Mouse (Mus musculus) gonadal fat pad, adult 2 months (tissue): ENCODE data around the gene Gpr83. TPM values are rescaled to one million over a fixed set of nuclear protein-coding genes. Genes with fewer than 3 reads are reported as not detected.
"Not testable (repeated sequence)": the region's sequence is repeated elsewhere in the genome, so short reads cannot be mapped to it uniquely, and the experiment has no call there.

ENCODE experiments used
- DNase-seq: peaks from one replicate; pipeline ENCODE4 v3.0.0-alpha.2; 2012; ENCODE audit warnings: low read depth
- polyA plus RNA-seq: library from polyadenylated mRNA; depleted of rRNA; stranded (reverse); fragments of >200 nt; gene quantifications from 2 replicates; pipeline ENCODE4 v1.2.3, GENCODE M21; 2012

The Gpr83 gene
- polyA plus RNA-seq, 1 experiment = not detected

GRCm38 (mm10) chr9:14868326-14868725, 8.3 kb downstream of the Gpr83 start:
- DNase-seq = no peak

- no peak for DNase-seq
Observed at GRCm38 (mm10) chr9:14870377-14870776, 10.4 kb downstream of the Gpr83 start.

DNA sequence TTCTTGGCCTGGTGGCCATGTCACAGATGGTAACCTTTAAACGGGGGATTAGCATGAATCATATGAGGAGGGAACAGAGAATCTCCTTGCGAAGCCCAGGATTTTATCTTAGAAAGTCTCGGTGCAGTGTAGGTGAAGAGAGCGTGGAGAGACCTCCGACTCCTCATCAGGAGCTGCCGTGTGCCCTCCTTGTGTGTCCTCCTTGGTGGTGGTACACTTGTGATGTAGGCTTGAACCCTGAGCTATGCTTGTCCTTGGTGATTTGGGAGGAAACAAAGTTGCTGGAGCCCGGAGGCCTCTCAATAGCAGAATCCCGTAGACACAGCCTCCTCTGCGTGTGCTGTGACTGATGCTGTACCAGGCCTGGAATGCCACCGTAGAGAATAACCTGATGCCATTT, 10.8 kb downstream of the Gpr83 start:
- no peak for DNase-seq

GRCm38 (mm10) chr9:14871536-14871935, 11.5 kb downstream of the Gpr83 start:
- no peak for DNase-seq

DNA sequence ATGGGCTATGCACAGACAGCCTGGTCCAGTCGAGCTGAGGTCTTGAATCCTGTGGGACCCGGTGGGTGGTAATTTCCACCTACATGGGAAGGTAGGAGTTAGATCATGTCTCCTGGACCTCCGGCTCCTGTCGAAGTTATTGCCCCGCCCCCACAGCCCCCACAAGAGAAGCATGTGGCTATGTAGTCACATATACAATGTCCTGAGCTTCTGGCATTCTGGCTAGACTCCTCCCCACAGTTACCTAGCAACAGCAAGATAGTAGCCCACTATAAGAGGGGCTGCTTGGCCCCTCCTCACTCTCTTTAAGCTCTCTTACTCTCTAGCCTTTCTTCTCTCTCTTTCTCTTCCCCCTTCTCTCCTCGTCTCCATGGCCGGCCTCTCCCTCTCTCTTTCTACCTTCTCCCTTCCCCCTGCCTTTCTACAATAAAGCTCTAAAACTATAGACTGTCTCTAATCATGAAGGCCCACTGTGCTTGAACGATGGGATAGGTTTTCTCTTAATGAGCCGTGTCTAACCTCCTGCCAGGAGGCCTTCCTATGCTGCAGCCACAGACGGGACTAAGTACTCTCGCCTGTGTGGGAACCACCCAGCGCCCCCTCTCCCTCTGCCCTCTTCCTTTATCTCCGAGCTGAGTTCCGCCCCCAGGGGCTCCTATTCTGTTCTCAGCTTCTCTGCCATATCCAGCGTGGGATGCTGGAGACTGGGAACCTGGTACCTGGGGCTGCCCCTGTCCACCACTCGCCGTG, 12.3 kb downstream of the Gpr83 start:
- DNase-seq = no peak

DNA sequence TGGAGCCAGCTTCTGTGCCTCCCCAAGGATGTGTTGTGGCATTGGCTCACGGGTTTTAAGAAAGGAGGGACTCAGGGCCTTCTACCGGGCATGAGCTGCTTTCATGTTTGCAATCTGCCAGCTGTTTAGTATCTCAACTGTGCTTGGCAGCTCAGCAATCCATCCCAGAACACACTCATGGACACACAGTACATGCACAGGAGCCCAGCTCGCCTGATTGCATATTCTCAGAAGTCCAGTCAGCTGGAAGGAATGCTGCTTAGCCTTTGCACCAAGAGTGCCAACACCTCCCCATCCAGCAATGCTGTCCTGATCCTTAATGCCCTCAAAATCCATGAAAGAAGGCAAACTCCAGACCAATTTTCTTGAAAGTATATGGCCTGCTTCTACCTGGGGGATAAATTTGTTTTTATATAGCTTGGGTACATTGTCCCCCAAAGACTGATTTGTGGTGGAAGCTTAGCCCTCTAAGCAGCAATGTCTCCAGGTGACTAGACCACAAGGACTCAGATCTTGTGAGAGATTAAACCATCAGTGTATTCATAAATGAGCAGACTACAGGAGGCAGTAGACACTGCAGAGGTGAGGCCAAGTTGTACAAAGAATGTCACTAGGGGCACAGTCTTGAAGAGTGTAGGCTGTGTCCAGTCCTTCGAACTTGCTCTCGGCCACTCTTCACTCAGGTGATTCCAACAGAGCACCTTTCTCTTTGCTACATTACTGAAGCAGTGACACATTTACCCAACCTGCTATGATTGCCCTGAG, 15.9 kb downstream of the Gpr83 start:
- no peak for DNase-seq

GRCm38 (mm10) chr9:14876566-14876965, 16.6 kb downstream of the Gpr83 start:
- DNase-seq = not testable (repeated sequence)

DNA sequence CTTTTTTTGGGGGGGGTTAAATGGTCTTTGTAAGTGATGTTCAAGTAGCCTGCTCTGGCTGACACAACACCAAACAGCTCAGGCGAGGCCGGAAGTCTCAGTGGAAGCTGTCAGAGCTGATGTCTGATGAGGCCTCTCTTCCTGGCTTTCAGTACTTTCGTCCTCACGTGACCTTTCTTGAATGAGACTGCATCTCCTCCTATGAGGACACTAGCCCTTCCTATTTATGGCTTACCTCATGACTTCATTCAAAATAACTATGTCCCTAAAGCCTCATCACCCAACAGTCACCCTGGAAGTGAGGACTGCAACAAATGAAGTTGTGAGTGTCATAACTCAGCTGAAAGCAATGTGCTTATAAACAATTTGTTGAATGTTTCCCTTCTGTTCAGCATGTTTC, 24.6 kb downstream of the Gpr83 start:
- no peak for DNase-seq

GRCm38 (mm10) chr9:14885151-14885550, 25.1 kb downstream of the Gpr83 start:
- no peak for DNase-seq

GRCm38 (mm10) chr9:14885954-14886353, 25.9 kb downstream of the Gpr83 start:
- DNase-seq = no peak

DNA sequence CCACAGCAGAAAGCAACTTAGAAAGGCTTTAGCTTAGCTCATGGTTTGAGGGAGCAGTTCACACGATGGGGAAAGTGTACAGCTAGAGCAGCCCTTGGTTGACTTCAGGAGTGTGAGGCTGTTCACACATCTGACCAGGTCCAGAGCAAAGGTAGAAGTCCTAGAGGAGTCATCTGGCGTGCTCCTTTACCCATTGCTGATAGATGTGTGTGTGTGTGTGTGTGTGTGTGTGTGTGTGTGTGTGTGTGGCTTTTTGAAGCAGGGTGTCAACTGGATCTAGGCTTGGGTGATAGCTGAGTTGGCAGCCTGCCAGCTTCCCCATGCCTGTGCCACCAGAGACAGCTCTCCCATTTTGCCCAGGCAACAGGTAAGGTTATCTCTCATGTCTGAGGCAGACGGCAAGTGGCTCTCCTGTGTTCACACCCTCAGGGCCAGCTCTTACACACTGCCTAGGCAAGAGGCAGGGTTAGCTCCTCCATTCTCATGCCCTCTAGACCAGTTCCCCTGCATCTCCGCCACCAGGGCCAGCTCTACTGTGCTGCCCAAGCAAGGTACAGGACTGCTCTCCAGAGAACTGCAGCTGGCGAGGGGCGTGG, 27.9 kb downstream of the Gpr83 start:
- DNase-seq = no peak

- DNase-seq = no peak
Observed at GRCm38 (mm10) chr9:14888671-14889070, 28.7 kb downstream of the Gpr83 start.

GRCm38 (mm10) chr9:14890699-14891098, 30.7 kb downstream of the Gpr83 start:
- DNase-seq = no peak

- DNase-seq = no peak
Observed at GRCm38 (mm10) chr9:14891891-14892290, 31.9 kb downstream of the Gpr83 start.

- DNase-seq = no peak
Observed at GRCm38 (mm10) chr9:14893388-14893787, 33.4 kb downstream of the Gpr83 start.

- no peak for DNase-seq
Observed at GRCm38 (mm10) chr9:14894628-14895027, 34.6 kb downstream of the Gpr83 start.

- no peak for DNase-seq
Observed at GRCm38 (mm10) chr9:14895237-14895835, 35.3 kb downstream of the Gpr83 start.

- DNase-seq = no peak
Observed at GRCm38 (mm10) chr9:14897102-14897501, 37.1 kb downstream of the Gpr83 start.

DNA sequence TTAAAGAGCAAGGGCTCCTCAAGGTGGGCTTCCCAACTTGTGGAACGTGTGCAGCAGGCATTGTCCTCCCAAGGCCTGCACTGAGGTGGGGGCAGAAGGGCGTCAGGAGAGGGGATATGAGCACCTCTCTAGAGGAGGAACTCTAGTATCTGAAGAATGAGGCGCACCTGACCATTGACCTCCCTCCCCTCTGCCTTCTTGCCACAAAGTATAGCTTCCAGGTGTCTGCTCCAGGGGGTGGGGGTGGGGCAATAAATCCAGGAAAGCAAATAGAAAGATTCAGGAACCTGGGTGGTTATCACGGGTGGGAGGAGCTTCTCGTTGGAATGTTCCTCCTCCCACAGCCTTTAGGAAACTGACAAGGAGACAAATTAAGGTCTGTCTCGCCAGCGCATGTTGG, 41.7 kb downstream of the Gpr83 start:
- DNase-seq = no peak

DNA sequence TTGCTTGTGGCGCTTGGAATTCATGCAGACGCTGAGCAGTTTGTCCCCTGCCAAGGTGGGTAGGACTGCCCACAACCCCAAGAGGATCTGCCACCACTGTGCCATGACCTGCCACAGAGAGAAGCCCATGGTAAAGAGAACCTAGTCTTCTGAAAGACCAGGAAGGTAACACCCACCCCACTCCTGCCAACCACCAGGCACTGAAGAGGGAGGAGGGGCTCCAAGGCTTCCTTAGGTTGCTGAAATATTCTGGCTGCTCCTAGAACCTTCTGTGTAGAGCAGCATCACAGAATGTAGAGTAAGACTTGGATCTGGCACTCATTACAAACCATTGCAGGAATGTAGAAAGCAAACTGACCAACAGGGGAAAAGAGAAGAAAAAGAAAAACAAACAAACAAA, 42.4 kb downstream of the Gpr83 start:
- DNase-seq = no peak

GRCm38 (mm10) chr9:14903006-14903405, 43.0 kb downstream of the Gpr83 start:
- no peak for DNase-seq

DNA sequence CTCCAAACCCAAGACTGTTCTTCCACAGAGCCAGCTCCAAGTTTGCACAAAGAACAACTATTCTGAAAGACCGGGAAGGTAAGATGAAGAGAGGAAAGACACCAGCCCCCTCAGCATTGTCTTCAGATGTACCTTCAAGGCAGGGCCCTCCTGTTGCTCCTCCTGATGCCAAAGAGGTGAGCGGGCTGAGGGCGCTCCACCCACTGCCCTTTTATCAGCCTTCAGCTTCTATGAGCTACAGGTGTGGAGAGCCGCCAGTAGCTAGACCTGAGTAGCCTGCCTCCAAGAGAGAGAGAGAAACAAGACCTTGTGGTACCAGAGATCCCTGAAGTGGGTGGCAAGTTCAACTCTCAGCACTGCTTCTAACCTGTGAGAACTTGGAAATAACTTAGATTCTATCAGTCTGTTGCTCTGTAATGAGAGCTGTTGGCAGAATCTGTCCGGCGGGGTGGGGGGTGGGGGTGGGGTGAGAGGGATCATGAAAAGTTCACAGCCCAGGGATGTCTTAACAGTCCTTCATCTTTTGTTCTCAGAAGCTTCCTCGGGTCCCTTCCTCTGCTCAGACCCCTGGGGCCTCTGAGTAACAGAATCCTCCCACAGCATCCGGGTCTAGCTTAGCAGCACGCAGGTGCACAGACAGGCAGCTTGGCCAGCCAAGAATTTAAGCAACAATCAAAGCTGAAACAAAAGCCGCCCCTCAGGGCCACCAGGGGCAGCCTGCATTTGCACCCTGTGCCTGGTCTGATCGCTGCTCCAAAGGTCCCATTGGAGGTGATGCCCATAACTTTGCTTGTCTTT, 43.8 kb downstream of the Gpr83 start, which contains the start of gene Izumo1r:
TSS of gene Izumo1r (minus strand) at position 369 of the 798 bp plus-strand sequence.
- no peak for DNase-seq
